Mouse (Mus musculus): ENCODE measurements around the gene Stx8.

The Stx8 gene

DNA sequence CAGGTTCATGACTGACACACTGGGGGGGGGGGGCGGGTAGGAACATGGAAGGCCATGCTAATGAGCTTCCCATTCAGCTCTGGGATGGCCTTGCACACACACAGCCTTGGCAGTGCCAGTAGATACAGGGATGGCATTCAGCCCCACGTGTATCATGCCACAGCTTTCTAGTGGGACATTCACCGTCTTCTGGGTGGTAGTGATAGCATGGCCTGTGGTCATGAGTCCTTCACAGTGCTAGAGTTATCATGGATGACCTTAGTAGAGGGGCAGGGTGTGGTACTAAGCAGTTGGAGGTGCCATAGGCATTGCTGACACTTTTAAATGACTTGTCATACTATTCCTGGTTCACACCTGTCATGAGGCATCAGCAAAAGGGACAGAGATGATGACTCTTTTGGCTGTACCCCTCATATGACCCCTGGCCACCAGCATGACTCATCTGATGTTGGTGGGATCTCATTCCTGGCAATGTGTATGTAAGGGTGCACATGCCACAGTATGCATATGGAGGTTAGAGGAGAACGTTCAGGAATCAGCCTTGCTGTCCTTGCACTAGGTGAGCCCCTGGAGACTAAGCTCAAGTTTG lies 69.4 kb downstream of the Stx8 start:
- DNase-seq (ENCODE audit: low spot score in 2 of 2): no peak

DNA sequence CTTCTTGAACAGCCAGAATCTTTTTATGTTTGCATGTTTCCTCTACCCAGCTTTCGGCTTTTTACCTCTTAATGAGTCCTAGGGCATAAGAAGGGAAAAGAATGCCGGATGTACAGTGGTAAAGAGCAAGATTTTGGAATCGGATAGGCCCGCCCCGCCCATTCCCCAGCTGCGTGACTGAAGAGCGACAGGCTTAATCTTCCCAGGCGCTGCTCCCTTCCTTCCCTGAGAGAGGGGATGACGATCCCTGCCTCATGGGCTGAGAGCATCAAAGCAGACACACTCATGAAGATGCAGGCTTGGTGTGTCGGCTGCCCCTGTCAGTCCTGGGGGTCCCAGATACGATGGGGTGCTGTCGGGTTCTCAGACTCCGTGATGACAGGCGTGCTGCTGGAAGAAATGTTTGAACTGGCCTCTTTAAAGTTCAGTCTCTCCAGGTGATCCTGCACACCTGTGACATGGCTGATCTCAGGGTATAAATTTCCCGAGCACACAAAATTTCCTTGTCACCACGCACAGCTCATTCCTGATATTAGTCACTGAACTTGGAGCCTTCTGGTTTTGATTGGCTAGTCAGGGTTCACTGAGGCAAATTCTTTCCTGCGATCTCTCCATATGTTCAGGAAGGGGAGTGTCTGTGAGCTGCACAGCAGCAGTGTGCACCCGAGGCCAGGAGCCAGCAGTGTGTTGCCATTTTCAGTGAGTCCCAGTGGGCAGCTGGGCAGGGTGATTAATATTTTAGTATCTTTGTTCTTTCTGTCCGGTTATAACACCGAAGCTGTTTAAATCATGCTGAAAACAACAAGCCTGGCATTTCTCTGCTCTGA lies 70.4 kb downstream of the Stx8 start:
- DNase-seq (ENCODE audit: low spot score in 2 of 2): no peak

DNA sequence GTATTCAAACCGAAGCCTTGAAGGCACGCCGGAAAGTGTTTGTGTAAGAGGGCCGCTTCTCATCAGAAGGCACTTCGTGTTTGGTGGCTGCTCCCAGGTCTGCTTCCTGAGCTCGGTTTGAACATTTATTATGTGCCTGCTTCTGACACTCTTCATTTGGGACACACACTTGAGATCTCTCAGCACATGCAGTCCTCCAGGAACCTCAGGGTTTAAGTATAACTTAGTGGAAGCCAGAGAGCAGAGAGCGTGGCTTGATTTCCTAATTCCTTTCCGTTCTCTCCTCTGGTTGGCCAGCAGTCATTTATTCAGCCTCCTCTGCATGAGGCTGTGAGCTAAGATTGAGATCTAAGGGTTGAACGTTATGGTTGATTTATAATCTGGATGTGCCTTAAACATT lies 71.1 kb downstream of the Stx8 start:
- DNase-seq (ENCODE audit: low spot score in 2 of 2): no peak

DNA sequence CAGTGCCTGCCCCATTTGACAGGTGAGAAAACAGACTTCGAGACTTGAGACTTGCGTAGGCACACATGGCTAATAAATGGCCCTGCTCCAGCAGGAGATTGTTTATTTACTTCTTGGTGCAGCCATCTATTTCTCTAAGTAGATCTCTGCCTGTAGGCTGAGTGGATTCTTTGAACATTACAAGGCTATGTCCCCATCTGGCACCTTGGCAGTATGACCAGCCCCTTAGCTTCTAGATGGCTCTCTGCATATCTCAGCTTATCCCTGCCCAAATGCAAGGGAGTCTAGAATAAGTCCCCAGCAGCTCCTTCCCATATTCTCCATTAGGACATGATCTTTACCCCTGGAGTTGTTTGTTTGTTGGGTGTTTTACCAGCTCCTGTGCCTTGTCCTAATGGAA lies 72.1 kb downstream of the Stx8 start:
- DNase-seq (ENCODE audit: low spot score in 2 of 2): no peak

DNA sequence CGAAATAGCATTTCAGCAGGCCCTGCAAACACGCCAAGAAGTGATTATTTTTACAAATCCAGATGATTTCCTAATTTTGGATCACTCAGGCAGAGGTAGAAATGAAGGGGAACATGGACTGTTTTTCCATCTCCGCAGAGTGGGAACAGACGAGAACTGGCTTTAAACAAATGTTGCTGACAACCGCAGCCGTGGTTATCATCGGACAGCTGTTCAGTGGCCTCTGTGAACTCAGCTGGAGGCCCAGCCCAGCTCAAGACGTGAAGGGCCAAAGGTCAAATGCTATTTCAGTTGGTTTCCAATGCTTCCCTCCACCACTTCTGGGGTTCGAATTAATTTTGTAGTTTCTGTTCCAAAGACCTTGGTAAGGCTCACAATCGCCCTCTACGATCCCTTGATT lies 78.2 kb downstream of the Stx8 start:
- DNase-seq (ENCODE audit: low spot score in 2 of 2): no peak

DNA sequence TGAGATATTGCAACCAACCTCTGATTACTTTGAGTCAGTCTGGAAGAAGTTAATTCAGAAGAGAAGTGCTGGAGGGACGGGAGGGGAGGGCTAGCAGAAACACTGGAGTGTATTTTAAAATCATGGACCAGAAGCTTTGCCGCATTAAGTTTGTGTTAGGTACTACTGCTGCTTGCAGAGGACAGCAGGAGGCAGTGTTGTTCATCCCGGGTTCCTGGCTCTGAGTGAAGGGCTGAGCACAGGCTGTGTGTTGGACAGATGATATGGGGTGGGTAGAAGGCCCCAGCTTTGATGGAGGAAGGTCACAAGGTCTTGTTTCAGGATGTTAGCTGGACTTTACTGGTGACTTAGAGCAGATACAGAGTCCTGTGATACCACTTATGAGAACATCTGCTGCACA lies 80.9 kb downstream of the Stx8 start:
- no peak for DNase-seq (ENCODE audit: low spot score in 2 of 2)

DNA sequence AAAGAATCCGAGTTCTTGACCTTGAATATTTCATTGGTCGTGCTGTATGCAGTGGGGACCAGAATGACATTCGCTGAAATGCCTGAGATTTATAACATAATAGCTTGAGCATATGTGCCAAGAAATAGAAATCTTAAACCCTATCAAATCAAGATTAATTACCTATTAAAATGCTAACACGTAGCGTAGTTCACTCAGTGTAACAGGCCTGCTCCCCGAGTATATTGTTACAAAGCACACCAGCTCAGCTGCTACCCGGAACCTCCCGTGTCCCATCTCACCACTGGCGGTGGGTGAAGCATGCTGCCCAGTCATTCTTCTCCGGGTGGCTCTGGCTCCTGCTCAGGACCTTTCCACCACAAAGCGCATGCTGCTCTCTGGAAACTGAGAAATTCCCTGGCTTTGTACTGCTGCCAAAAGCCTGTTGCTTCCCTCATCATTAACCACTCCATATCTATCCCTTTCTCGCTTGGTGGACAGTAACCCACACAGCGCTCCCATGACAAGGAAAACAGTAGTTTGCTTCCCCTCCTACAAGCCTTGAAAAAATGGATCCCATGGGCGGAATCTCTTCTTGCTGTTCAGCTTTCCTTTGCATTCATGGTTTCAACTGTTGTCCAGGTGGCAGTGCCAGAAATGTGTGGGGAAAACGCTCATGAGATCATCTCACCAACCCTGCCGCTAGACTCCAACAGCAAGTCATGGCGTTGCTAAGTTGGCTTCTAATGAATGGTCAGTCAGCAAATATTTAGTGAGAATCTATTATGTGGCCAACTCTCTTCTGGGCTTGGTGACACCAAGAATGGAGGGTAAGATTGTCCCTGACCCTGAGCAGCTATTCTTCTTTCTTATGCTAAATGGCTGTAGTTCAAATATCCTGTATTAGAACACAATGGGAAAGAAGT lies 83.5 kb downstream of the Stx8 start:
- DNase-seq (ENCODE audit: low spot score in 2 of 2): no peak

DNA sequence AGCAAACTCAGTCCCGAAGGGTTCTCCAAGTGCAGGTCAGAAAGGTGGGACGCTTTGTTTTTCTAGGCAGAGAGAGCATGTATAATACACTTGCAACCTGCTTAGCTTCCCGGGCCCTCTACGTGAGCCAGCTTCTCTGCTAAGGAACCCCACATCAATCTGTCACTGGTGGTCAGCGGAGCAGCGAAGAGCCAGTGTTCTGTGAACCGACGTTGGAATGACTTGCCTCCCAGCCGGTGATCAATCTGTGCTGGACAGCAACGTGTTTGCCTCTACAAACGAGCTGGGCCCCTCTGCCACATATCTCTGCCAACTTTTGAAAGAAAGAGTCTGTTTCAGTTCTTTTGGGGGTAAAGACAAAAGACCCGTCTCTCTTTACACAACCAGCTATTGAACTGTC lies 84.7 kb downstream of the Stx8 start:
- no peak for DNase-seq (ENCODE audit: low spot score in 2 of 2)

DNA sequence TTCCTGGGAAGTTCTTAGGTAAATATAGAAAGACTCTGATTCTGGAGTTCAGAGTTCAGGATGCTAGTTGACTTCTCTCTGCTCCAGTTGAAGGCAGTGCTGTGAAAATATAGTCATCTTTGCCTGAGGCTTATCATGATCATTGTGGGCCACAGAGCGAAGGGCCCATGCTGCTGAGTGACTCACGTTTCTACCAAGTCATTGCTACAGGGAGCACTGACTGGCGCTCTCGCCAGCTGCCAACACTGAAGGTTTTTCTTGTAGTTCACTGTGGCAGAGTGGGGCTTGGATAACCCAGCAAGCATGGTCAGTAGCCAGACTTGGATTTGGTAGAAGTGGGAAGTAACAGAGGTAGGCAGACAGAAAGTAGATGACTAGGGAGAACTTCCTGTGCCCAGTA lies 85.3 kb downstream of the Stx8 start:
- DNase-seq (ENCODE audit: low spot score in 2 of 2): no peak

DNA sequence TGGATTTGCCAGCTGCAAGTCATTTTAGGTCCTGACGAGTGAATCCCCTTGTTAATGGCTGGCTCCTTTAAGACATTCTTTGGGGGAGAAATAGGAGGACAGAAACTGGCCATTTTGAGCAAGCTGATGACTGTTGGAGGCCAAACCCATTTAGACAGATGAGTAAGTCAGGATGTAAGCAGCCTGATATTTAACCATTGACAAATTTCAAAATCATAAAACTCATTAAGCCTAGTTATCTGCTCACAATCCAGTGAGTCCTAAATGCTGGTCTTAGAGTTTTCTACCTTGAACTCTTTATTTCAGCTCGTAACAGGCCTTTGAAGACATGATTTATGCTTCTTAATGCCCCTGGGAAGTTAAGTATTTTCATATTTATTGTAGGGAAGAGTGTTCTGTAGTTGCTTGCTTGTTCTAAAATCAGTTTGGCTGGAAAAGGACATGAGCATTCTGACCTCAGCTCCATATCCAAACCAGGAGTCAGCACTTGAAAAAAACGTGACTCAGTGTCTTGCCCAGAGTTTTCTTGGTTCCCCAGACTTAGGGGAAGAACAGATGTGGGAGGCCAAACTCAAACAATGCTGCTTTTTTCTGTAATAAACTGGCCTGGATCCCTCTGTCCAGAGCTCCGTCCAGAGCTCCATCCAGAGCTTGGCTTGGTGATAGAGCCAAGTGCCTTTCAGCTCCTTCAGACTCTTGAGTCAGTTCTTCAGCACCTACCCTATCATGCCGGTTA lies 92.6 kb downstream of the Stx8 start:
- DNase-seq (ENCODE audit: low spot score in 2 of 2): no peak

DNA sequence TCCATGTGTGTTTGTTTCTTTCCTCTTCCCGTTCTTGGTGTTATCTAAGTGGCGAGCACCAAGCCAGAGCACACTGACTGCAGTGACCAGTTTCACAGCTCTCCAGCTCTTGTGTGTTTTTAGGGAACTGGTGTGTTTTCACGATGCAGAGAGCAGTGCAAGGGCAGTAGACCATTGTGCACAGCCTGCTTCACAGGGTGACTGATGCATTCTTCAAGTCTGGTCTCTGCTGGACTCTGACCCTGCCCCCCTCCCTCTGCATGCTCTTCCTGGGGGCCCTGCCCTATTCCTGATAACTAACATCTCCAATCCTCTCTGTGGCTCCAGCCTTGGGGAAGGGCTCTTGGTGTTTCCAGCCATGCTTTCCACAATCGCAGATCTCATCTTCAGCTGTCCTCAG lies 94.7 kb downstream of the Stx8 start:
- no peak for DNase-seq (ENCODE audit: low spot score in 2 of 2)

DNA sequence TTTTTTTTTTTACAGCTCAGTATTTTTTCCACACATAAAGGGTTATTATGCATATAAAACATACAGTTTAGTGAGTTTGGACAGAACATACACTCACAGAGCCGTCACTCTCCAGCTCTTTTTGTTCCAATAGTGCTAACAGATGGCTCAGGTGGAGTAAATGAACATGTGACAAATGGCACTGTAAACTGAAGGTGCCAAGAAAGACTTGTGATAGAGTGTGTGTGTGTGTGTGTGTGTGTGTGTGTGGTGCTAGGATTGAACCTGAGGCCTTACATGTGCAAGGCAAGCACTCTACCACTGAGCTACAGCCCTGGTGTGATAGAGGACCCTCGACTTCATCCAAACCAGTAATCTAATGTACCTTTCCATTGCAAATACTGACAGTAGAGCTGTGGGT lies 96.1 kb downstream of the Stx8 start:
- DNase-seq (ENCODE audit: low spot score in 2 of 2): no peak

DNA sequence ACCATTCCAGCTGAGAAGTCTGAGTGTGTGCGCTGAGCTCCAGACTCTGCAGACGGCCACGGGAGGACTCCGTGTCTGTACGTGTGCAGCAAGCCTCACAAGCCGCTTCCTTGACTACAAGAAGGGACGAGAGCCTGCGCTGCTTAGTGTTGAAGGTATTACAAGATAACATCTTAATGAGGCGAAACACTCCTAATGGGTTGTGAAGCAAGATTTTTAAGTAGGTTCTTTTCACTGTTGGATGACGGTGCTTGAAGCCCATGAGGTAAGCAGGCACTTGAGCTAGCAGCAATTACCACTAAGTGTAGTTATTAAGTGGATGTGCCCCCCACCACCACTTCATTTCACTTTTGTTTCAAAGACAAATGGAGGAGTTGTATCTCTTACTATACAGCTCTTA lies 101.8 kb downstream of the Stx8 start:
- no peak for DNase-seq (ENCODE audit: low spot score in 2 of 2)

DNA sequence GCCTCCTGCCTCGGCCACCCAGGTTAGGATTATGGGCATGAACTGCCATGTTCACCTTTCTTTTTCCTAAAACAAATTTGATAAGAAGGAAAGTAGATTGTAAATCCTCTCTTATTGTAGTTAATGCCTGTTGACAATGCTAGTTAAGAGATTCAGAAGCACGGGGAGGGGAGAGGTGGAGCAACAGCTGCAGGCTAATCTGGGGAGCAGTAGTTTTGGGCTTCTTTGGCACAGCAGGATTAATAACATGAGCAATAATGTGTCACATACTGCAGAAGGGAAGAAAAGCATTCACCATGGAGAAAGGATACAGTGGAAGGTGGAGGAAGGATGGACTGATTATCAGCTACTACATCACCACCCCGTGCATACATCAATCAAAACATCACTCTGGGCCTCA lies 104.1 kb downstream of the Stx8 start:
- DNase-seq (ENCODE audit: low spot score in 2 of 2): no peak

DNA sequence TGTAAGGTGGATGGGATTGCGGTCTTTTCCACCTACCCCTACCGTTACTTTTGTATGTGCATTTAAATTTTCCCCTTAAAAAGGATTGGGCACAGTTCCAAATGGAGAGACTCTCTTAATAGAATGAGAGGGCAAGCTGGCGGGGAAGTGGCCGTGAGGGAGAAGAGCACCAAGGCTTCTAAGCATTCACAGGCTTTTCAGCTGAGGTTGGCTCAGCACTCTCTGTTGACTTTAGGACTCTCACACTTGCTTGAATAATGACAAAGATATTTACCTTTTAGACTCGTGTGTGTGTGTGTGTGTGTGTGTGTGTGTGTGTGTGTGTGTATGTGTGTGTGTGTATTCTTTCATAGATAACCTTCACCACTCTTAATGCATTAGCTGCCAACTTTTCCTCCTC lies 105.8 kb downstream of the Stx8 start:
- DNase-seq (ENCODE audit: low spot score in 2 of 2): no peak

DNA sequence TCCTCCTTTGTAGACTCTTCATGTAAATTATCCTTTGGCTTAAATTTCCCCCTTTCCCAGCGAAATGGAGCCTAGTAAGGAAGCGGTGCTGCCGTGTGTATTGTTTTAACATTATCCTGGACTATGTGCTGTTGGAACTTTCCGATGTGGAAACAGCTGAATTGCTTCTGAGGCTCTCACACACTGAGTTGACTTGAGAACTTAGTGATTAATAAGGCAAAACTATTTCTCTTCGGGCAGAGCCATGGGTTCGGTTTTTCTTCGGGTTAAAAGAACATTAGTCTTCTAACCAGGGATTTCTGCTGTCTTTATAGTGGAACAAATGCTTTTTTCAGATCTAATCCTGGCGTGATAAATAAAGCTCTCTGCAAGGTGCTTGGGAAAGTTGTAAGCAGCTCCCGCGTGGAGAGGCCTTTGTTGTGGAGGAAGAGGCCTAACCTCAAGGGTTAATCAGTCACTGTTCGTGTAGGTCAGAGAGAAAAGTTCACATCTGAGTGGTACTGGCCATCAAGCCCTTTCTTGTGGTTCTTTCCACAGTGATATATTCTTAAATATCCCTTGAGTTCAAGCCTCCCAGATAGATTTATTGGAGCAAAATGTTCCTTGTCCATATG lies 106.7 kb downstream of the Stx8 start:
- no peak for DNase-seq (ENCODE audit: low spot score in 2 of 2)

DNA sequence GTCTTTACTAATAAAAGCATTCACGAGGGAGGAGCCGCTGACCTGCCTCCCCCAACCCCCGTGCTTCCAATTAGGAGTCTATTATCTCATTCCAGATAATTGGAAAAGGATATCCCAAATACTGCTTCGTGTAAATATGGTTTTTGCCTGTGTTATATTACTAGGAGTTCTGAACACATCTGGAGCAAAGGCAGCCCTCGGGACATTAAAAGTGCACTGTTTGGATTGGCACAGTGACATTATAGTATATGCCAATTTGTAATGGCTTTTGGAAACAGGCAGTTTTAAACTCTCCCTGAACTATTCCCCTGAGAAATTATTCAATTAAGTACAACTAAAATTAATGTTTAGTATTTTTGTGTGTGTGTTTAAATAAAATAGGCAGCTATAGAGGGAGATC lies 108.7 kb downstream of the Stx8 start:
- no peak for DNase-seq (ENCODE audit: low spot score in 2 of 2)

DNA sequence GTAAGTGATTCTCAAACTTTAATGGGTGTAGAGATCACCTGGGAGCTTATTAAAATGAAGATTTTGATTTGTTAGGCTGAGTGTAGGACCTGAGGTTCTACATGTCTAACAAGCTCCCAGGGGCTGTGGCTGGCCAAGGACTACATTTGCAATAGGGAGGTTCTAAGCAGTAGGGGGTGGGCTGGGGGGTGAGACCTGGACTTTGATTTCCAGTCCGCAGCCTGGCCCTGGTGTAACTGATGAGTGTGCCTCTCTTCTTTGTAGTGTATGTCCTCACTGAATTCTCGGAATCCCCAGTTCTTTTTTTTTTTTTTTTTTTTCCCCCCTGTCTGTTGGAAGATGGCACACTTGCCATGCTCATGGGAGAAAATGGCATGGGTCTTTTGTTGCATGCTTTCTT lies 109.3 kb downstream of the Stx8 start:
- no peak for DNase-seq (ENCODE audit: low spot score in 2 of 2)

DNA sequence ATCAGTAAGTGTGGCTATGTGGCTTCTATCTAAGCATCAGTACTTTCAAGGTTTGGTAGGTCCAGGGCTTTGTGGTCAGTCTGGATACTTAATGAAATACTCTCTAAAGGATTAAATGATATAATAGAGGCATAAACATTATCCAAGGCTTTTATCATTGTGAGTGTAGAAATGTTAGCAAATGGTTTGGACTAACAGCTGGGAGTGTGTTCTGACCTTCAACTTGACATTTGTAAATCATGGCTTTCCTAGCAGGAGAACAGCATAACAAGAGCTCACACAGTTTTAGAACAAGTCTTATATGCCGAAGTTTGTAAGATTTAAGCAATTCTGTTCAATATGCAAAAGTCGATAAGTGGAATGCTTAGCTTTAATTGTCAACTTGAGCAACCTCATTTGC lies 113.8 kb downstream of the Stx8 start:
- no peak for DNase-seq (ENCODE audit: low spot score in 2 of 2)

DNA sequence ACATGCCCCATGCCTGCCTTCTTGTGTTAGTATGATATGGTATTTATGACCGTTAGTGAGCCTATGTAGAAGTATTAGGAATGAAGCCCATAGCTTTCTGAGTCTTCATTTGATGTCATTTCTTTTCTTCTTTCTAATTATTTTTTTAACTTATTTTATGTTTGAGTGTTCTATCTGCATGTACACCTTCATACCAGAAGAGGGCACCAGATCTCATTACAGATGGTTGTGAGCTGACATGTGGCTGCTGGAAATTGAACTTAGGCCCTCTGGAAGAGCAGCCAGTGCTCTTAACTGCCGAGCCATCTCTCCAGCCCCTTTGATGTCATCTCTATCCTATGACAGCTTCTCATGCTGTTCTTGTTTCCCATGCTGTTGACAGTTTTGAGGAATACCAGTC lies 115.0 kb downstream of the Stx8 start:
- DNase-seq (ENCODE audit: low spot score in 2 of 2): no peak

DNA sequence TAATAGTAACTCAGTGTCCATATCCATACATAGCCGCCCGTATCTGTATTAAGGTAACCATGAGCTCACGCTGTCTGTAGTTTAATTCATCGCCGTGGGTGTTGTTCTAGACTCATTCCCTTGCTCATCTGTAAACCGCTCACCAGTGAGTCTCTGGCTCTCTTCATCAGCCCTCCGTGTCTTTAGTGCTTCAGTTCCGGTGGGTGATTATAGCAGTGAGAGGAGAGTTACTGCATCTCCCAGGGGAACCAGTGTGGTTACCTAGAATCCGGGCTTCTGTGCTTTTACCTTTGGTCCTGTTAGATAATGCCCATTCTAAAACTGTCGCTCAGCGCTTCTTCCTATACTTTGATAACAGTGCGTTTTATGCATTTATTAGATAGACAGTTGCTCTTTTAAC lies 116.8 kb downstream of the Stx8 start:
- DNase-seq (ENCODE audit: low spot score in 2 of 2): no peak

DNA sequence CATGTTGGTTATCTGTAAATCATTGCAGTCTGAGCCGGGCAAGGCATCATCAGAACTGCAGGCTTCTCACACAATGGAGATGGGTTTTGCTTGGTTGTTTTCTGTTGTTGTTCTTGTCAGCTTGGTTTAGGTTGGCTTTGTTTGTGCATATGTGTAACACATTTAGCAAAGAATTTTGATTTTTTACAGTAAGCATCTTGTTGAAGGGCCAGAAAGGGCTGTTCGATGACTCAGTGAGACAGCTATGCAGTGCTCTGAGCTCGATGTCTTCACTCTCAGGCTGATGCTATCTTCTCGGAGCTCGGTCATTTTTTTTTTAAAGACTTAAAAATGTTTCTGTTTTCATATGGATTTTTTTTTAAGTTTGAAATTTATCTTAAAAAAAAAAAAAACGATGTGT lies 117.6 kb downstream of the Stx8 start:
- DNase-seq (ENCODE audit: low spot score in 2 of 2): no peak
